Mouse (Mus musculus) megakaryocyte, embryonic 14.5 days (primary cell): ENCODE results near the gene Gchfr. TPM values are rescaled to one million over a fixed set of nuclear protein-coding genes. Genes with fewer than 3 reads are reported as not detected.
A peak's percentile ranks its signal among the peaks of the same experiment; 100 is the strongest.

ENCODE experiments used
- H3K27me3 ChIP-seq: replicated peaks from 2 replicates; pipeline ENCODE3; 2012; ENCODE audit warnings: inconsistent platforms
- H3K36me3 ChIP-seq: replicated peaks from 2 replicates; pipeline ENCODE3; 2012; ENCODE audit warnings: low read length, inconsistent platforms, mixed read lengths
- H3K4me1 ChIP-seq: 2 replicates; pipeline ENCODE4 v1.6.1; 2012; ENCODE audit warnings: inconsistent platforms
- H3K4me3 ChIP-seq: replicated peaks from 2 replicates; pipeline ENCODE3; 2012; ENCODE audit warnings: moderate library complexity, mild to moderate bottlenecking, inconsistent platforms
- H3K9me3 ChIP-seq: 2 replicates; pipeline ENCODE4 v1.6.1; 2012; ENCODE audit warnings: inconsistent platforms
- FLI1 ChIP-seq: IDR thresholded peaks from 2 replicates; pipeline ENCODE4 v1.6.1; 2012; ENCODE audit warnings: low read length, inconsistent platforms, mixed read lengths
- GATA1 ChIP-seq: IDR thresholded peaks from 3 replicates; pipeline ENCODE4 v1.6.1; 2012; ENCODE audit warnings: mixed read lengths, low read length, inconsistent platforms, borderline replicate concordance
- polyA plus RNA-seq: library from polyadenylated mRNA; stranded (reverse); fragments of >175 nt; gene quantifications from 2 replicates; pipeline ENCODE4 v1.2.3, GENCODE M21; 2012; ENCODE audit warnings: low replicate concordance; ENCODE audit not compliant: insufficient read depth

Gchfr gene
- polyA plus RNA-seq, 1 experiment, result 35.5 TPM

GRCm38 (mm10) chr2:119156681-119157572 lies 10.6 kb upstream of the Gchfr start, which contains the start of gene Rmdn3:
Gene Rmdn3, minus strand, starts transcription at chr2:119157034.
- Histone ChIP-seq H3K36me3 (peaks cover 28% of the 10 kb centered on the region), H3K4me1 (peaks cover 56% of the 10 kb centered on the region), H3K4me3 (peak within 1 kb of the TSS; percentile 99), H3K27me3 (peaks cover 2% of the 10 kb centered on the region), H3K9me3 (no peaks in the 10 kb centered on the region)
- no peak for TF ChIP-seq GATA1

- H3K4me3 ChIP-seq, result no peak overlapping the region
- H3K36me3 ChIP-seq, result peaks cover 19% of the 10 kb centered on the region
- no peaks in the 10 kb centered on the region for H3K9me3 ChIP-seq
- peaks cover 53% of the 10 kb centered on the region for H3K4me1 ChIP-seq
- TF ChIP-seq FLI1 (no peak), GATA1 (no peak)
- H3K27me3 ChIP-seq, result peaks cover 3% of the 10 kb centered on the region
Observed at GRCm38 (mm10) chr2:119157836-119158235, 9.7 kb upstream of the Gchfr start.

DNA sequence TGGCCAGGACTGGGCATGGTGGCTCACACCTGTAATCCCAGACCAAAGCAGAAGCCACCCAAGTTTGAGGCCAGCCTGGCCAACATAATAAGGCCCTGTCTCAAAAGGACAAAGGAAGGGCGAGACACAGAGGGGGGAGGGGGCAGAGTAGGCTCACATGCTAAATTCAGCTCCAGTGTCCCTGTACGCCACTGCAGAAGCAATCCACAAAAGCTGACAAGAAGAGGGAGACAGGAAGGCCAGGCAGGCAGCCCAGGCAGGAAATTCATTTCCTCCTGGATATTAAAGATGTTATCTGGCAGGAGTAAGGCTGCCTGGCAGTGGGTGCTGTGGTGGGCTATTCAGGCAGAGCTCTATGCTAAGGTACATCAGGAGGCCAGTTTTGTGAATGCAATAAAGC lies 6.3 kb upstream of the Gchfr start:
- peaks cover 8% of the 10 kb centered on the region for H3K9me3 ChIP-seq
- no peak overlapping the region for H3K4me3 ChIP-seq
- no peaks in the 10 kb centered on the region for H3K36me3 ChIP-seq
- TF ChIP-seq FLI1 (no peak), GATA1 (no peak)
- peaks cover 18% of the 10 kb centered on the region for H3K27me3 ChIP-seq
- H3K4me1 ChIP-seq, result peaks cover 40% of the 10 kb centered on the region

GRCm38 (mm10) chr2:119163135-119163534 lies 4.4 kb upstream of the Gchfr start:
- H3K27me3 ChIP-seq, result peaks cover 32% of the 10 kb centered on the region
- H3K36me3 ChIP-seq, result no peaks in the 10 kb centered on the region
- peaks cover 50% of the 10 kb centered on the region for H3K4me1 ChIP-seq
- H3K9me3 ChIP-seq, result peaks cover 8% of the 10 kb centered on the region
- no peak overlapping the region for H3K4me3 ChIP-seq
- no peak for TF ChIP-seq FLI1
- no peak for TF ChIP-seq GATA1

- TF ChIP-seq FLI1 (no peak), GATA1 (no peak)
- Histone ChIP-seq H3K4me3 (no peak overlapping the region), H3K36me3 (no peaks in the 10 kb centered on the region), H3K4me1 (peaks cover 53% of the 10 kb centered on the region), H3K9me3 (peaks cover 8% of the 10 kb centered on the region), H3K27me3 (peaks cover 32% of the 10 kb centered on the region)
Observed at GRCm38 (mm10) chr2:119163999-119164398, 3.6 kb upstream of the Gchfr start.

DNA sequence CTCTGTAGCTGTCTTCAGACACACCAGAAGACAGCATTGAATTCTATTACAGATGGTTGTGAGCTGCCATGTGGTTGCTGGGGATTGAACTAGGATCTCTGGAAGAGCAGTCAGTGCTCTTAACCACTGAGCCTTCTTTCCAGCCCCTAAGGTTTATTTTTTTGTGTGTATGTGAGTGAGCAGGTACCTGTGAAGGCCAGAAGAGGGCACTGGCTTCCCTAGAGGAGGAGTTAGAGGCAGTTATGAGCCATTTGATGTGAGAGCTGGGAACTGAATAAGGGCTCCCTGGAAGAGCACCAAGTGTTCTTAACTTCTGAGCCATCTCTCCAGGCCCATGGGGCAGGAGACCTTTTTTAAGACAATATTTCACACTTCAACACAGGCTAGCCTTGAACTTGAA lies 2.2 kb upstream of the Gchfr start:
- peaks cover 8% of the 10 kb centered on the region for H3K9me3 ChIP-seq
- H3K27me3 ChIP-seq, result peaks cover 32% of the 10 kb centered on the region
- H3K4me1 ChIP-seq, result peaks cover 62% of the 10 kb centered on the region
- H3K4me3 ChIP-seq, result no peak overlapping the region
- H3K36me3 ChIP-seq, result no peaks in the 10 kb centered on the region
- TF ChIP-seq FLI1 (no peak), GATA1 (no peak)

DNA sequence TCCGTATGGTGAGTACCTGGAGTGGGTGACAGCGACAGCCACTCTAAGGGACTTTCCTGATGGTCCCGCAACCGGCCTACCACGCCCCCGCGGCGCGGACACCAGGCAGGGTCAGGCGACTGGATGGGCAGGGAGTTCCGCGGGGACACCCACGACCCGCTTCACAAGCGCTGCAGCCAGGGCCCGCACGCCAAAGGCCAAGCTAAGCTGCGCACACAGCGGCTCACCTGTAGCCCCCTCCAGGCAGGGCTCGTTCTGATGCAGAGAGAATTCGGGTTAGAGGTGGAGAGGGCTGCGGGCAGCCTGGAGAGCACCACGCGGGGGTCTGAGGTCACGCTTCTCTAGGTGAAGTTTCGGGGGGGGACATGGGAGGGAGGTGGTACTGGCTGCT lies 288 bp downstream of the Gchfr start:
- Histone ChIP-seq H3K36me3 (peaks cover 8% of the 10 kb centered on the region), H3K4me1 (peaks cover 64% of the 10 kb centered on the region), H3K27me3 (peaks cover 29% of the 10 kb centered on the region), H3K4me3 (peak overlapping the region; percentile 93), H3K9me3 (peaks cover 8% of the 10 kb centered on the region)
- TF ChIP-seq FLI1, result no peak
- TF ChIP-seq GATA1, result no peak

GRCm38 (mm10) chr2:119170282-119170681 lies 2.7 kb downstream of the Gchfr start:
- peak overlapping the region; percentile 42 for H3K4me3 ChIP-seq
- H3K4me1 ChIP-seq, result peaks cover 76% of the 10 kb centered on the region
- H3K27me3 ChIP-seq, result peaks cover 27% of the 10 kb centered on the region
- peaks cover 8% of the 10 kb centered on the region for H3K9me3 ChIP-seq
- TF ChIP-seq GATA1 (no peak), FLI1 (no peak)
- H3K36me3 ChIP-seq, result peaks cover 12% of the 10 kb centered on the region

DNA sequence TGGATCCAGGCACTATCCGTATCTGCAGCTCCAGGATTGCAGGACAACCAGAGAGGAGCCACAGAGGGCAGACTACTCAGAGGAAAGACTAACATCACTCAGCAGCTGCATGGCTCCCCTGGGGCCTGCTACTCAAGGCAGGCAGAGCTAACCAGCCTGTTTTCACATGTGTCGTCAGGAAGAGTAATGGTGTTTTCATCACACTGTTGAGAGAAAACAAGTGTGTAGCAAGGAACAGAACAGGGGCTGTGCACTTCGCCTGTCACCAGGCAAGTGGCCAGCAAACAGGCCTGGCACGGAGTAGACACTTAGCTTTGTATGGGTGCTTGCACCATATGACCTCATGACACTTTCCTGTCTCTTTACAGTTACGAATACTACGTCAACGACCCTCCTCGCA lies 4.0 kb downstream of the Gchfr start:
- peaks cover 19% of the 10 kb centered on the region for H3K27me3 ChIP-seq
- peaks cover 18% of the 10 kb centered on the region for H3K36me3 ChIP-seq
- H3K9me3 ChIP-seq, result no peaks in the 10 kb centered on the region
- H3K4me1 ChIP-seq, result peaks cover 85% of the 10 kb centered on the region
- TF ChIP-seq GATA1, result no peak
- TF ChIP-seq FLI1, result no peak
- H3K4me3 ChIP-seq, result peak overlapping the region; percentile 65

DNA sequence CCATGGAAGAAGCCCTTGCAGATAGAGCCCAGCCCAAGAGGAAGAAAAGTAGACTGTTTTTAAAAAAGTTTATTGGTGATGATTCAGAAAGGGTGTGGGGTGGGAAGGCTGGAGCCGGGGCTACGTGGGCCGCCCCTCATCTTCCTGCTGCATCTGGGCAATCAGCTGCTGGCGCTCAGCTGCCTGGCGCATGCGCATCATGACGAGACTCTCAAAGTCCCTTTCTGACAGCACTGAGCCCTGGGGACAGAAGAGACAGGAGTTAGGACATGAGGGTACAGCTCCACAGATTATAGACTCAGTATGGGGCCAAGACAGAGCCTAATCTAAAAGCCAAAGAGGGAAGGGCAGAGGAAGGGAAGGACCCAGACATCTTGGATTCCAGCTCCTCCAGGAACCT lies 4.9 kb downstream of the Gchfr start:
- TF ChIP-seq FLI1 (no peak), GATA1 (no peak)
- H3K27me3 ChIP-seq, result peaks cover 10% of the 10 kb centered on the region
- H3K36me3 ChIP-seq, result peaks cover 18% of the 10 kb centered on the region
- peaks cover 85% of the 10 kb centered on the region for H3K4me1 ChIP-seq
- H3K4me3 ChIP-seq, result peak overlapping the region; percentile 78
- H3K9me3 ChIP-seq, result no peaks in the 10 kb centered on the region
